Mouse (Mus musculus) heart, adult 18-20 months (tissue): ENCODE measurements around the gene Olfr293. TPM values are rescaled to one million over a fixed set of nuclear protein-coding genes. Genes with fewer than 3 reads are reported as not detected.

Experiments
- DNase-seq, 2 experiments: peaks; one replicate each; pipeline ENCODE4 v3.0.0; 2021 to 2022; ENCODE audit warnings: mixed read lengths in 1 of 2
- long read RNA-seq, 2 experiments: library from polyadenylated mRNA; stranded (forward); transcript quantifications; one replicate each; pipeline ENCODE4 v2.0.0; 2021
- total RNA-seq, 2 experiments: library from RNA; stranded (reverse); gene quantifications; 2 replicates each; pipeline ENCODE4 v1.2.3; 2021

The Olfr293 gene
- total RNA-seq = not detected
- long read RNA-seq, experiment 1 = 0 reads
- long read RNA-seq, experiment 2 = 0 reads

- no peak for DNase-seq
Measured at GRCm38 (mm10) chr7:86648761-86649160, at the start of gene Olfr293. Gene Olfr293, plus strand, starts transcription at chr7:86649061.

- DNase-seq = no peak
Measured at GRCm38 (mm10) chr7:86616543-86616942, 32.3 kb upstream of the Olfr293 start, which contains the start of gene Olfr294. Gene Olfr294, minus strand, starts transcription at chr7:86616643.

- no peak for DNase-seq
Measured at GRCm38 (mm10) chr7:86688030-86688429, 39.2 kb downstream of the Olfr293 start, which contains the start of gene Olfr292. Gene Olfr292, plus strand, starts transcription at chr7:86688330.

Other genes starting within 250 kb of the Olfr293 start
- not detected for gene Olfr301, start 245.2 kb upstream of the Olfr293 start, total RNA-seq
- gene Olfr299, start 189.1 kb upstream of the Olfr293 start, total RNA-seq = not detected
- gene Olfr298, start 156.6 kb upstream of the Olfr293 start, total RNA-seq = not detected
- gene Olfr297, start 129.1 kb upstream of the Olfr293 start, total RNA-seq = not detected
- gene Olfr295, start 65.2 kb upstream of the Olfr293 start, total RNA-seq = not detected
- not detected for gene Olfr294, start 32.4 kb upstream of the Olfr293 start, total RNA-seq
- not detected for gene Olfr292, start 39.3 kb downstream of the Olfr293 start, total RNA-seq
- gene Folh1, start 126.9 kb downstream of the Olfr293 start, total RNA-seq = under 1 TPM; 0.15 to 0.20 TPM
- gene Vmn2r77, start 146.0 kb downstream of the Olfr293 start, total RNA-seq = not detected